Comparison of ENCODE assay signal across 20 mouse cellular contexts in the genomic region with DNA sequence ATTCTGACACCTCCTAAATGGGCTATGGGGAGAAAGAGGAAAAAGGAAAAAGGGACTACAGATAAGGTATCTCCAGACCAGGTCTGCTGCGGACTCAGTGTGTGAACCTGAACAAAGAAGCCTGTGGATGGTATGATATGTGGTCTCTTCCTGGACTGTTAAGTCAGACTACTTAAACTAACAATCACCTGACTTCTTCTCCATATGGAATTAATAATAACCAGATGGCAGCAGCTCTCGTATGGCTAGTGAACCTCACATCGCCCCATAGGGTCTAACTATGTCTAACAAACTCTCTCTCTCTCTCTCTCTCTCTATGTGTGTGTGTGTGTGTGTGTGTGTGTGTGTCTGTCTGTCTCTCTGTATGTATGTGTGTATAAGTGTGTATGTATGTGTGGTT. TPM values are rescaled to one million over a fixed set of nuclear protein-coding genes. Genes with fewer than 3 reads are reported as not detected.
"Had no signal": no experiment of that assay in that cellular context is flagged by ENCODE, and none has a peak within 500 bp of the region (broad histone marks: within the 10 kb centered on the region; RNA-seq: fewer than 3 reads in every experiment).

No protein-coding gene starts in this region.

- ATAC-seq: liver, postnatal 0 days had no signal

- H3K9me3 ChIP-seq: kidney, embryonic 15.5 days; limb, embryonic 15.5 days; liver, embryonic 13.5 days; lung, embryonic 15.5 days; midbrain, embryonic 10.5 days; neural tube, embryonic 12.5 days had no signal

- H3K36me3 ChIP-seq: kidney, embryonic 15.5 days; limb, embryonic 15.5 days; liver, embryonic 13.5 days; lung, embryonic 15.5 days; midbrain, embryonic 10.5 days; neural tube, embryonic 12.5 days had no signal

- H3K9ac ChIP-seq: kidney, embryonic 15.5 days; limb, embryonic 15.5 days; liver, embryonic 13.5 days; liver, postnatal 0 days; lung, embryonic 15.5 days; neural tube, embryonic 12.5 days had no signal

- H3K27ac ChIP-seq: kidney, embryonic 15.5 days; limb, embryonic 15.5 days; liver, embryonic 13.5 days; lung, embryonic 15.5 days; midbrain, embryonic 10.5 days; neural tube, embryonic 12.5 days had no signal

- H3K27me3 ChIP-seq: kidney, embryonic 15.5 days; limb, embryonic 15.5 days; liver, embryonic 13.5 days; lung, embryonic 15.5 days; neural tube, embryonic 12.5 days had no signal

- H3K4me2 ChIP-seq: kidney, embryonic 15.5 days; limb, embryonic 15.5 days; liver, embryonic 13.5 days; lung, embryonic 15.5 days; neural tube, embryonic 12.5 days had no signal

- H3K4me1 ChIP-seq: kidney, embryonic 15.5 days; limb, embryonic 15.5 days; liver, embryonic 13.5 days; lung, embryonic 15.5 days; midbrain, embryonic 10.5 days; neural tube, embryonic 12.5 days had no signal

- H3K4me3 ChIP-seq: kidney, embryonic 15.5 days; limb, embryonic 15.5 days; liver, embryonic 13.5 days; lung, embryonic 15.5 days; midbrain, embryonic 10.5 days; neural tube, embryonic 12.5 days had no signal

- DNase-seq: kidney, adult 18-20 months; kidney, postnatal 14 days; liver, embryonic 13.5 days; liver, postnatal 0 days; lung, postnatal 14 days; midbrain, embryonic 14.5 days; right cerebral cortex, adult 18-20 months; spleen, adult 18-20 months; thymus, adult 18-20 months; thymus, postnatal 14 days had no signal

RNA-seq across cellular contexts. Expression of a gene that starts 2.1 kb away (rescaled TPM):
- total RNA-seq: layer of hippocampus, postnatal 25 days; left cerebral cortex, adult 8-10 months; left cerebral cortex, postnatal 25 days; monocyte, adult 5-6 weeks; neutrophil, adult 5-6 weeks had no signal
- polyA plus RNA-seq: kidney, embryonic 15.5 days; liver, embryonic 13.5 days; liver, postnatal 0 days; lung, embryonic 15.5 days; midbrain, embryonic 10.5 days; midbrain, embryonic 14.5 days; neural tube, embryonic 12.5 days had no signal
